Mouse (Mus musculus) erythroblast, adult 5-6 weeks (primary cell): ENCODE measurements around the gene Pou2f2. TPM values are rescaled to one million over a fixed set of nuclear protein-coding genes. Genes with fewer than 3 reads are reported as not detected.

Source experiments
- ATAC-seq: replicated peaks from 2 replicates; pipeline ENCODE4 v1.8.0; 2016; ENCODE audit warnings: moderate number of reproducible peaks, mild to moderate bottlenecking, moderate TSS enrichment, inconsistent platforms; ENCODE audit not compliant: poor library complexity, low FRiP score, severe bottlenecking
- total RNA-seq, 2 experiments: library from RNA; stranded (forward) in 1 of 2; stranded (reverse) in 1 of 2; fragments of 150-400 nt in 1 of 2; fragments of 200-764, 138-1000 nt in 1 of 2; gene quantifications; 2 replicates each; pipeline versions ENCODE4 v1.2.3 to v1.2.4; 2015 to 2017; ENCODE audit warnings: low replicate concordance in 2 of 2

Gene Pou2f2
- total RNA-seq, 2 experiments from 2014 or later: 1.2 to 3.1 TPM

DNA sequence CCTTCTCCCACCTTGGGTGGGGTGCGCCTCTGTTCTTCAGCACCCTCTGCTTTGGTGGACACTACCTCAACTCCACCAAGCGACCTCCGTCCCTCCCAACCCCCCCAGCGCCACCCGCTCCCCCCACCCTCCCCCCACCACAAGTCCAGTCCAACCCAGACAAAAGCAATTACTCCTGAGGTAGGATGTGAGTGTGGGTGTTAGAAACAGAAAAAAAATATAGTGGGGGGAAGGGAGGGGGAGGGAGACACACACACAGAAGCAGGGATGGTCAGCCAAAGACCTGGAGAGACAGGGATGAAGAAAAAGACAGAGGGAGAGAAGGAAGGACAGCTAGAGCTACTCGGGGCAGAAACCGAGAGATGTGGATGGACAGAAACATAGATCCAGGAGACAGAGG lies 25.7 kb downstream of the Pou2f2 start:
- ATAC-seq: no peak

DNA sequence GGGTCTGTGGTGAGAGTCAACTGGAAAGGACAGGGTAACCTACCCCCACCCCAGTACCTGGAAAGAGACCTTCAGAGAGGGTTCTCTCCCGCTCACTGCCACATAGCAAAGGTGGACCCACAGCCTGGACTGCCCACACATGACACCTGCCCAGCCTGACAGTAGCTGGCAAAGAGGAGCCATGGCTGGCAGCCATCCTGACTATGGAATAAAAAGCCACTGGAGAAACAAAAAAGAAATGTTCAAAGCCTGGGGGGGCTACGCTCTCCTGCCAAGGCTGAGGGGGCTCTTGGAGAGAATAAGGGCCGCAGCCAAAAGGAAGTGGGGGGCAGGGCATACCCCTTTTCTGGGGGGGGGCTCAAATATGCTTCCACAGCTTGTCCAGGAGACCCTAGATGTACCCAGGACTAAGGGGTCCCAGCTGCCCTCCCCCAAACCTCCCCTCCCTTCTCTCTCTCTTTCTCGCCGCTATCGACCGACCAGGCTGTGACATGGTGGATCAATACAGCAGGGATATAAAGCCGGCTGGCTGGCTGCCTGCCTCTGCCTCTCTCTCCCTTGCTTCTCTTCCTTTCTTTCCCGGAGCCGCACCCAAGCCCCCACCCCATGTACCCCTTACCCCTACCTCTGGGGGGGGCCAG lies 27.5 kb downstream of the Pou2f2 start:
- no peak for ATAC-seq

DNA sequence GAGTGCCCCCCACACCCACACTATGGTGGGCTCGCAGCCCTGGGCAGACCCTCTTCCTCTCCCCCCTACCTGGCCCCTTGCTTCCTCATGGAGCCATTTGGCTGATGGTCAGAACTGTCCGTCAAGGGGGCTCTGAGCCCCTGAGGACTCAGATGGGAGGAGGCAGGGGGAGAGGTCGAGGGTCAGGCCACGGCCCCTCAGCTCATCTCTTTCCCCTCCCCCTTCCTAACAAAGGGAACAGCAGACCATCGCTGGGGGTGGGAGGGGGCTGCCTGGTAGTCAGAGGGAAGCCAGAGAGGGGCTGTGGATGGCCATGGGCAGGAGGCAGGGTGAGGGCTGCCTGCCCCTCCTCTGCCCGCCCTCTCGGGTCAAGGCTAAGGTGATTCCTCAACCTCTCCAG lies 28.5 kb downstream of the Pou2f2 start:
- ATAC-seq: no peak

DNA sequence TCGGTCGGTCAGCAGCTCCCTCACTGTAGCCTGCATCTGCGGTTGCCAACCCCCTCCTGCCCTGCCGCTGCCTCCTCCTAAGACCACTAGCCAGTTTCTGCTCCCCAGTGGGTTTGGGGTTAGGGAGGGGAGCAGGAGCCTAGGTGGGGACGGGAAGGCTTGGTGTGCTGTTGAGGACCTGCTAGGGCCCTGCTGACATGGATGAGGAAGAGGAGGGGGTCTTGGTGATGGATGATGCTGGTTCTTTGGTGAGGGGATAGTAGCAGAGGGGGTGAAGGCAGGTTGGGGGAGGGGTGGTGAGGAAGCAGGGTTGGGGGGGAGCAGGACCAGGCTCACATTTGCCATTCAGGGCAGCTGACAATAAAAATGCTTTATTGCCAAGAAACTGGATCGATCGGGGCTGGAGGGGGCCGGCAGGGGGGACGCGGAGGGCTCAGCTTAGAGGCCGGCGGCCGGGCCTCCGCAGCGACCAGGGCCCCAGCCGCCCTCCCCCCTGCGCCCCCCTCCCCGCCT lies 29.3 kb downstream of the Pou2f2 start:
- no peak for ATAC-seq

DNA sequence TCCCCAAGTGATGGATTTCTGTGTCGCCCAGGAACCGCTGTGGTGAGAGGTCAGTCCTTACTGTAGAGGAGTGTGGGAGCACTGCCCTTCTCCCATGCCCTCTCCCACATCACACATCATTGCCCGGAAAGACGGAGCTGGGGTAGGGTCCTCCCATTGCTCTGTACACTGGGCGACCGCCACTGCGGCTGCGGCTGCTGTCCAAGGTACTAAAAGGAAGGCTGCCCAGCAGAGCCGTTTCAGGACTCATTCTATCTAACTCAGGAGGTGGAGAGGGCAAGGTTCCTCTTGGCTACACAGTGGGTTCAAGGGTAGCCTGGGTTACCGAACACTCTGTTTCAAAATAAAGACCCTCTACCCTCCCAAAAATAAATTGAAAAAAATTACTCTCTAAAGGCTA lies 33.6 kb downstream of the Pou2f2 start:
- no peak for ATAC-seq

DNA sequence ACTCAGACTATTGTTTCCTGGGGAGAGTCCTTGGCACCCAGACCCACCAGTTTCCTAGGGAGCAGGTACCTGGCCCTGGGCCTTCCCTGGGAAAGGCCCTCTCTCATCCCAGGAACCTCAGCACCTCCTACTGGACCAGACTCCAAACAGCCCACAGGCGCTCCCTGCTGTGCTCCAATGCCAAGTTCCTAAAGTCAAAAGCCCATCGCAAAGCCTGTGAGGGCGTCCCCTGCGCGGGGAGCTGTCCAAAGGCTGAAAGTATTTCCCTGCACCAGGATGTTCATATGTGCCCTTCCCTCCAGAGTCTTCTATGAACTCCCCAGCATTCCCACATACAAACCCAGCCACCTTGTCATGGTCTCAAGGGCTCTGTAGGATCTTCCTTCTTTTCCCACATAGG lies 37.8 kb downstream of the Pou2f2 start:
- ATAC-seq: no peak

DNA sequence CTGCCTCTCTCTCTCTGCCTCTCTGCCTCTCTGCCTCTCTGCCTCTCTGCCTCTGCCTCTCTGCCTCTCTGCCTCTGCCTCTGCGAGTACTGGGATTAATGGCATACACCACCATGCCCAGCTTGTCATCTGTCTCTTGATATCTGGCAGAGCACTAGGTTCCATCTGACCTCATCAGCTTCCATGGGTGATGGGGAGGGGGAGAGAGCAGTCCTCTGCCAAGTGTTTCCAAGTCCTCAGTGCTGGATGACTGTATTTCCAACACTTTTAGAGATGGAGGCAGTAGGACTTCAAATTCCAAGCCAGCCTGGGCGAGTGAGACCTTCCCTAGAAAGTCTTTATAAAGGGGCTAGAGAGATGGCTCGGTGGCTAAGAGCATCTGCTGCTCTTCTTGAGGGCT lies 42.0 kb downstream of the Pou2f2 start:
- no peak for ATAC-seq

DNA sequence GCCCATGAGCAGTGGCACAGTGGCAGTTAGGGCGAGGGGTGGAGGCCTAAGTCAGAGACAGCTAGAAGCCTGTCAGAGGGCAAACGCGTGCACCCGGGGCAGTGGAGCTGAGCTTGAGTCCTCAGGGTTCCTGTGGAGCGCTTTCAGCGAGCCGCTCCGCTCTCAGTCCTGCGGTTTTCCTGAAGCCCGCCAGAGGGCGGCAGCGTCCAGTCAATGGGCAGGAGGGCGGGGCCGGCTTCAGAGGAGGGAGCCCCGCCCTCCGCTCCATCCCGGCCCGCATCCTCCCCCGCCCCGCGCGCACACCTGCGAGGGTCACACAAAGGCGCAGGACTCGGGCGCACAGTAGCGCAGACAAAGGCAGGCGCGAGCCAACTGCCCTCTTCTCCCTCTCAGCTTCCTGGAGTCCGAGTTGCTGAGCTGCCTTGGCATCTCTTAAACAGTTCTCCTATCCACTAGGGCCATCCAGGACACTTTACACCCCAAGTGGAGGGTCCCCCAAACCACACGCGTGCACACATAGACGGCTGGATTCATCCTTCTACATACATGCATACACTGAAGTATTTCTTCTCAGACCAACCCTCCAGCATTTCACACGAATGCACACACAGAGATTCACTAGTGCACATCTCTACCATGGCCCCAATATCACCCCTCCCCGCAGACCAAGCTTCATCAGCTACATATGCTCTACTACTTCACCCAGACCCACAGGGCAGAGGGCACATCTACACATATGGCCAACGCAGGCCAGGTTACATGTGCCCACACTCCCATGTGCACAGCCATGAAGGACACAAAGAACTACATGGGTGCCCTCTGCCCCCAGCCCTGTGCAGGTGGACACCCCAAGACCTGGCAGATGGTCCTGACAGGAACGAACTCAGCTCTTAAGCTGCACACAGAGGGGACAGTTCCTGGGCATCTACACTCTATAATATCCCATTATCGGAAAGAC lies 46.2 kb downstream of the Pou2f2 start:
- ATAC-seq: peak; percentile 88

DNA sequence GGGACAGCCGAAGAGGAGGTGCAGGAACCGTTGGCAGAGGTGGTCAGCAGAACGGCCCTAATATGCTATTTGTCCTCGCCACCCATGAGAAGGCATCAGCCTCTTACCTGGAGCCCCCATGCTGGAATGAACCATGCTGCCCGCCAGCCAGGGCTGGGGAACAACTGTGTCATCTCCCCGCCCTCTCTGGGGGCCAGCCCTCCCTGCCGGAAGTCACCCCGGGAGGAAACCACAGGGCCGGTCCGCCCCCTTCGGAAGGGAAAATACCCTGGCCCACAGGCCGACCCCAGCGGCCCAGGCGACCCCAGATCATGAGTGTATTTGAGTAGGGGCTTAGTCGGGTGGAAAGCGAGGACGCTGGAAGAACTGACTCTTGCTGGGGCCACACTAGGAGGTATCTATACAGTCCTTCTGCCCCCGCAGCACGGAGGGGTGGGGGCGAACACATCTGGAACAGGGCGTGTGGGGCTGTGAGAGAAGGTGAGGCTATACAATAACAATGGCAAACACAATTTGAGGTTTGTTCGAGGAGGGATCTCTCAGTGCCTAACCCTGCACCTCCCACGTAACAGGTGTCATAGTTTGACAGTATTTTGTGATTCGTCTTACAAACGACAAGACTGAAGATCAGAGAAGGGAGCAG lies 47.1 kb downstream of the Pou2f2 start:
- no peak for ATAC-seq

DNA sequence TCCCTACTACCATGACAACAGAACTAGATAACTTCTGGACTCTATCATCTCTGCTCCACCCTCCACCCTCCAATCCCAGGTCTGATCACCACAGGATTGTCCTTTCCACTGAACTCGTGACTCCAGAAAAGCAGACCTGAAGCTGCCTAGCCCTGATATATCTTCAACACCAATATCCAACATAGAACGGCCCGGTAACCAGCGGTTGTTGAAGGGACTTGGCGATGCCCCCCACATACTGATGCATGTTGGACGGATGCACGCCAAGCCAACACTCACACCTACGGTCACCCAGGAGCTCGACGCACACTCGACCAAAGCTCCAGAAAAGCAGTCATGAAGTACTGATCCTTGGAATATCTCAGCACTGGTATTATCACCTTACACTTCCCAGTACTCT lies 48.3 kb downstream of the Pou2f2 start:
- no peak for ATAC-seq

DNA sequence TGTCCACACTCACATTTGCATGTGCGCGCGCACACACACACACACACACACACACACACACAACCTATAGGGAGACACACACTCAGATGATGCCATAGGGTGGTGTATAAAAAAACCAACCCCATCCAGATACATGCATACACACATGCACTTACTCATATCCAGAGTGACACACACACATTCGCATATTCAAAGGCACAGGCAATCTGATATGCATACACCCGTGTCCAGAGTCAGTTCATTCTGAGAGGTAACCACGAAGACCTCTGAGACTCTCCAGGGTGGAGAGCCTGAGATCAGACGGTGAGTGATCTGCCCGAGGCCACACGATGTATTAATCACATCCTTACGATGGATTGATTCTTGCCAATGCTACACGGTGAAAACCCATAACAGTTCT lies 49.0 kb downstream of the Pou2f2 start:
- no peak for ATAC-seq

DNA sequence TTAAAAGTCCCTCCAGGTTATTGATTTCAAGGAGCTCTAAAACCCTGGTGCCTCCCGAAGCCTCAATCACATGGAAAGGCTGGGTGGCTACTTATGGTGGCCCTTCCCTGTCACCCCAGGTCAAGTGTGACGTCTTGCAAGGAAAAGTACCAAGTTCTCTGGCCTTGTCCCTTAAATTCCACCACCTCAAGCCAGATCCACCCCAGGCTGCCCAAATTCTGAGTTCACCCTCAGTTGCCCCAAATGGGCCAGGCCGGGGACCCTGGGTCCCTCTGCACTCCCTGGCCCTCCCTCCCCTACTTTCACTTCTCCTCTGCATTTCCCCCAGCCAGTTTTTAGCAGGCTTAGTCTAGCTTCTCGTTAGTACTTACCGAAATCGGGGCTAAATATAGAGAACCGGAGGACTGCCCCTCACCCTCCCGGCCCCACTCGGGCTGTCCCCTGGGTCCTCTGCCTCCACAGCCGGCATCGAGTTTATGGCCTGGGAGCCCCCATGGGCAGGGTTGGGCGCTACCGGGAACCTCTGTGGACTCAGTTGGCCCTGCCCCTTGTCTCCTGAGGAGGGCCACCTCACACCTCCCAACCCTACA lies 50.0 kb downstream of the Pou2f2 start:
- no peak for ATAC-seq

DNA sequence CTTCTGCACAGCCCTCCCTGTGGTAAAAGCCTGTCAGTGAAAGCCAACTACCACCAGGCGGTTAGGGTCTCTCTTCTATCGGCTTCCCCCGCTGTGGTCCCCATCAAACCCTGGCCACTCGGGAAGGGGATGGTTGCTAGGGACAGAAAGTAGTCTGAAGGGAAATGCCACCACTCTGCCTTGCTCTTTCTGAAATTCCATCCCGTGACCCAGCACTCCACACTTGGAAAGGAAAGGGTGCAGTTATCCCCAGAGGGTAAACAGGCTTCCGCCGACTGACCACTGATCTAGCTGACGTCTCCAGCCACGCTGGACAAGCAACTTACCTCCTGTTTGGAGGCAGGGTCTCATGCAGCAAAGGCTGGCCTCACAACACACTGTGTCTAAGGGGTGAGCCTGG lies 51.6 kb downstream of the Pou2f2 start:
- no peak for ATAC-seq

DNA sequence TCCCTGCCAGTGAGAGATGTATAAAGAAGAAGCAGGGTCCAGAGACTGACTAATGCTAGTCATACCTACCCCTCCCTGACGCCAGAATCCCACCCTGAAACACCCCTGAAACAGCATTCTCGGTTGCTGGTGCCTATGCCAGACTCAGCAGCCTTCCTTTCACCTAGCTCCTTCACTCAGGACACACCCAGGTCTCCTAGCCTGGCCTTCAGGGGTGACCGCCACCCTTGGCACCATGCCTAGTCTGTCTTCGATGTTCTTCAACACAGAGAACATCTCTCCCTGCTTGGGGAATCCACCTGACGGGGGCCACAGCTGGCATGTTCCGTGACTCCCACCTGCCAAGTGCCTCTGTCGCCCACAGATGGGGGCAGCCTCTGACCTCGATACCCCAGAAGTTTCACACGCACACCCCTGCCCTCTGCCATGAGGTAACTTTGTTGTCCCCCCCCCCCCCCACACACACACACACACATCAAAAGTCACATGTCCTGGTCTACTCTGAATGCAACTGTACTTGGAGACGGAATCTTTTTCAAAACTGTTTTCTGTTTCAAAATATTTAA lies 53.7 kb downstream of the Pou2f2 start:
- no peak for ATAC-seq

DNA sequence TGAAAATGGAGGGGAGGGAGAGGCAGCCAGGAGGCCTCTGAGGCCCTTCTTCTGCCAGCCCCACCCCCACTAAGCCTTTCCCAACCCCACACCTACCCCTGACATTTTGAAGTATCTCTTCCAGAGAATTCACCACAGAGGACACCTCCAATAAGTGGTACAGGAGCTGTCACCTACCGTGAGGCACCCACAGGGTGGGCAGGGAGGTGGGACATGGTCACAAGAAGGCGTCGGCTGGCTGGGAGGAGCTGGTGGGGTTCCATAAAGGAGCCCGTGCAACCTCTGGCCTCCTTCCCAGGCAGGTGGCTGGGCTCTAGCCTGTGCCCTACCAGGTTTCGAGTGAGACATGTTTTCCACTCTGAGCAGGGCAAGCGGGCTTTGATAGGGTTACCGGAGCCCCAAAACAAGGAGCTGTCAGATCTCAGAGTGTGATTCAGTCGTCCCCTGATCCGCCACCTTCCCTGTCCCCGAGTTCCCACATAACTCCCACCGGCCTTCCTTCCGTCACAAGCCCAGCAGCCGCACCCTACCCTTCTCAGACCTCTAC lies 58.2 kb downstream of the Pou2f2 start:
- 0 out of 2 replicates have a peak, but pooled peaks have one; percentile 22 for ATAC-seq

DNA sequence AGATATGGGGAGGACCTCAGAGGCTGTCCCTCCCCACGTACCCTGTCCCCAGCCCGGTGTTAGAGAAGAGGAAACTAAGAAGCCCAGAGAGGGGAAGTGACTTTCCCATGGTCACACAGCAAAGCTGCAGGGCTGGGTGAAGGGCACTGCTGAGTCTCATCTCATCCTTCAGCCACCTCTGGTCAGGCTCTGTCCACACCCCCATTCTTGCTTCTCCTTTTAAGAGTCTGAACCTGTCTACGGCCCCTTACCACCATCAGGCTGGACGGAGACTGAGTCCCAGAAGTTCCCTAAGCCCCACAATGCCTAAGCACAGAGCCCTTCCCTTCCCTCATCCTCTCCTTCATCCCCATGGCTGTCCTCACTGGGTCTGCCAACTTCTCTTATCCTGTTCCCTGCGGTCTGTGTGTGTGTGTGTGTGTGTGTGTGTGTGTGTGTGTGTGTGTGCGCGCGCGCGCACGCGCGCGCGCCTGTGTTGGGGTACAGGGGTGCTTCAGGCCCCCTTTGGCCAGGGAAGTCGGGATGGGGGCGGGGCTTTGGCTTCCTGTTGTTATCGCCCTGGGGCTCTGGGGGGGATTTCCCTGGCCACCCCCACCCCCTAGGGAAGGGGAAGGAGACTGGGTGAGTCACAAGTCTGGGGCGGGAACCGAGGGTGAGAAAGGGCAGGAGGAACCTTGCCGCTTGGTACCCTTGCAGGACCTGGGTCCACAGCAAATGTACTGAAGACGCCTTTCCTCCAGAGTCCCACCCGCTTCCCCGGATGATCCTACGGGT lies 59.3 kb downstream of the Pou2f2 start:
- no peak for ATAC-seq

DNA sequence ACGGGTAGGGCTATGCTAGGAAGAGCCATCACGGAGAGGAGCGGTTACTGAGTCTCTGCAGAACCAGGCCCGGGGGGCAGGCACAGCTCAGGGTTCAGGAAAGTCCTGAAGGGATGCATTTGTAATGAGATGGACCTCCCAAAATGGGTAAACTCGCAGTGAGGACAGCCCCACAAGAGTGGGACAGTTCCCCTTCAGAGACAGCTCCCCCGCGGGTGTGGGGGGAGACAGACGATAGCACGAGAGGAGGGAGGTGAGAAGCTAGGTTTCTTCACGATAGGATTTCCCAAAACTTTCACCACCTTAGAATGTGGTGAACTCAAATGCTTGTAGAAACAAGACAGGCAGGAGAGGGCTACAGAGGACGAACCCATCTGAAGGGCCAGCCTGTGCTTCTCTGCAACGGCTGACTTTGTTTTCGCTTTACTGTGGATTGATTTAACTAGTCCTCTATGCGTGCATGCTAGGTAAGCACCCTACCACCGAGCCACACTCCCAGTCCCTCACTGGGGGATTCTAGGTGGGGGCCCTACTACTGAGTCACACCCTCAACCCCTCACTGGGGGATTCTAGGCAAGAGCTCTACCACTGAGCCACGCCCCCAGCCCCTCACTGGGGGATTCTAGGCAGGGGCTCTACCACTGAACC lies 66.4 kb downstream of the Pou2f2 start:
- no peak for ATAC-seq

DNA sequence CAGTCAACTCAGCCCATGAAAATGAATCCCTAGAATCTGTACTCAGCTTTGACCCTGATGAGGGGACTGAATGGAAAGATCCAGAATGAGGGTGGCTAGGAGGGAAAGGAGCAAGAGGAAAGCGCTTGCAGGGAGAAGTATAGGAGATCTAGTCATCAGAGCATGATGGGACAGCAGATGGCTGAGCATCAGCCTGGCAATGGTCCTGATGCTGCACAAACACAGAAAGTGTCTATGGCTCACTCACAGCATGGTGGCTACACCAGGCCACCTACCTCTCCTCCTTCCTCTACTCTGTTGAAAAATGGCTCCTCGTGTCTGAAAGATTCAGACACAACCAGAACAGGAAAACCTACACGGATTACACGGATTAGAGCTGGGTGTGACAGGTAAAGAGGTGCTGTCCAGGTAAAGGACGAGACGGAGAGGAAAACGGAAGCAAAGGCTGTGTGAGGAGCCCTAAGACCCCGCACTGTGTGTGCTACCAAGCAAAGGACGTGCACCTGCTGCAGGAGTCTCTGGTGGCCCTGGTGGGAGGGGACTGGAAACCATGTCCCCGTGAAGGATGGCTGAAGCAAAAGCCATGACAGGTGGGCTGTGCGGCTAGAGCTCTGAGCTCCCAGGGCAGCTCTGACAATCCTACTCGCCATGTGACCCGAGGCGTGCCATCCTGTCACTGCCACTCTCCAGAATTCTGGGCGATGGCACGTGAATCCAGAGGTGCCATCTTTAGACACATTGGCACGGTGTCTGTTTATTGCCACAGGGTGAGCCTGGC lies 67.2 kb downstream of the Pou2f2 start:
- ATAC-seq: no peak
